Mouse (Mus musculus) E14TG2a.4 (cell line): ENCODE results near the gene Epm2a.

ENCODE experiments used
- H3K27me3 ChIP-seq: 2 replicates; pipeline ENCODE4 v1.6.1; 2014; ENCODE audit warnings: low read length, control low read depth; ENCODE audit not compliant: insufficient read depth
- H3K36me3 ChIP-seq: 2 replicates; pipeline ENCODE4 v1.6.1; 2014; ENCODE audit warnings: low read length, control low read depth; ENCODE audit not compliant: insufficient read depth
- H3K4me1 ChIP-seq: replicated peaks from 2 replicates; pipeline ENCODE4 v1.6.1; 2014; ENCODE audit warnings: low read depth, low read length, control low read depth
- H3K4me3 ChIP-seq: replicated peaks from 2 replicates; pipeline ENCODE4 v1.5.1; 2014; ENCODE audit warnings: mild to moderate bottlenecking, low read length
- H3K9me3 ChIP-seq: 2 replicates; pipeline ENCODE4 v1.6.1; 2014; ENCODE audit warnings: low read length, control low read depth
- CTCF ChIP-seq: conservative IDR thresholded peaks from 2 replicates; pipeline ENCODE4 v1.5.1; 2014; ENCODE audit warnings: low read length
- NANOG ChIP-seq: IDR thresholded peaks from 2 replicates; pipeline ENCODE4 v1.6.1; 2014; ENCODE audit warnings: borderline replicate concordance, low read length, mixed read lengths
- POU5F1 ChIP-seq: IDR thresholded peaks from 2 replicates; pipeline ENCODE4 v1.6.1; 2014; ENCODE audit warnings: low read length, borderline replicate concordance

Gene Epm2a

DNA sequence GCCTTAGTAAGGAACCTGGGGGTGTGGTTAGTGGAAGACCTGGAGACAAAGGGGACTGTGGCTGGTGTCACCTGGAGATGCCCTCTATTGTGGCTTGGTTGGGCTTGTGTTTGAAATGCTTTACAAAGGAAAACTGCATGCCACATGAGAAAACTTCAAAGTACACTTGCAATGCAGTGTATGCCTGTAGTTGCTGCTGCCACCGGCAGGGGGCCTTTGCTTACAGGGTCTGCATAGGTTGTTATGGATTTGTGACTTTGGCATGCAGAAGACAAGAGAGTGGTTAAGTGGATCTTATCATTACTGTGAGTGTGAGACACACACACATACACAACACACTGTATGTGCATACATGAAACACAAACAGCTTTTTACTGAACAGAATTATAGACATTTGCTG is 114.2 kb downstream of the Epm2a start:
- no peaks in the 10 kb centered on the region; the same call in 1 of the 2 replicates for H3K4me1 ChIP-seq

DNA sequence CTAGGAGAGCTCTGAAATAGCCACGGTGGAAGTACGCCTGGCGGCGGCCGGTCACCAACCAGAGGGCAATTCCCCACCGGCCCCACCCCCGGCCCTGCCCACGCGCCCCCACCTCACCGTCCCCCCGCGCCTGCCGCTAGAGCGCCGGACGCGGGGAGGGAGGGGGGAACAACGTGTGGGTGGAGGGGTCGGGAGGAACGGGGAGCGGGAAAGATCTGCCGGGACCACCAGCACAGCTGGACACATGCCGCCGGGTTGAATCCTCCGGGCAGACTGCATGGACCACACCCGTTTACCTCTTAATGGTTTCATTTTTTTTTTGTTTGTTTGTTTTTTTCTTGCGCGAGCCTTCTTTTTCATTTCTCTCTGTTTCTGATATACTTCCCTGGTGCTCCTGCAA is 148.8 kb downstream of the Epm2a start:
- TF ChIP-seq NANOG (no peak), POU5F1 (no peak), CTCF (no peak)
- peaks cover 52% of the 10 kb centered on the region for H3K9me3 ChIP-seq
- no peaks in the 10 kb centered on the region for H3K36me3 ChIP-seq
- H3K27me3 ChIP-seq, result no peaks in the 10 kb centered on the region
- no peak overlapping the region for H3K4me3 ChIP-seq
- H3K4me1 ChIP-seq, result no peaks in the 10 kb centered on the region

More for the DNA sequence above, 114.2 kb downstream of the Epm2a start:
- H3K9me3 ChIP-seq, result no peaks in the 10 kb centered on the region; the same call in 1 of the 2 replicates
- H3K4me3 ChIP-seq, result no peak overlapping the region
- no peaks in the 10 kb centered on the region for H3K36me3 ChIP-seq
- no peaks in the 10 kb centered on the region for H3K27me3 ChIP-seq
- TF ChIP-seq CTCF, result peak; percentile 49
- TF ChIP-seq NANOG, result no peak
